Mouse (Mus musculus): ENCODE results near the gene 9530068E07Rik. TPM values are rescaled to one million over a fixed set of nuclear protein-coding genes. Genes with fewer than 3 reads are reported as not detected.

9530068E07Rik gene
- total RNA-seq, 1 experiment from 2014 or later, result 60.3 TPM

Other genes with a start within 250 kb of the 9530068E07Rik start
- gene Olfr1371, start 182.4 kb upstream of the 9530068E07Rik start, total RNA-seq (2017), result not detected in 2 replicates
- 80.5 and 92.6 TPM in 2 replicates for gene Skp1a, start 164.4 kb upstream of the 9530068E07Rik start, total RNA-seq (2017)
- 32.0 and 34.7 TPM in 2 replicates for gene Tcf7, start 113.4 kb upstream of the 9530068E07Rik start, total RNA-seq (2017)
- gene Vdac1, start 35.6 kb upstream of the 9530068E07Rik start, total RNA-seq (2017), result 42.9 and 53.9 TPM in 2 replicates